Mouse (Mus musculus) lung, embryonic 15.5 days (tissue): ENCODE data around the gene Hist1h4j. TPM values are rescaled to one million over a fixed set of nuclear protein-coding genes. Genes with fewer than 3 reads are reported as not detected.
"Not testable (repeated sequence)": the region's sequence is repeated elsewhere in the genome, so short reads cannot be mapped to it uniquely, and the experiment has no call there.

ENCODE experiments used
- ATAC-seq: fragments of 200-750 bp; cut with Nextera tagmentation; 2 replicates; pipeline ENCODE4 v1.8.0; 2017; ENCODE audit warnings: moderate number of reproducible peaks, borderline replicate concordance; ENCODE audit not compliant: low FRiP score, low TSS enrichment; ENCODE audit errors: extremely low read depth
- H3K27ac ChIP-seq: fragments of 300-500 bp; sonication (generic); 2 replicates; pipeline ENCODE4 v1.5.1; 2015; ENCODE audit warnings: moderate library complexity, mild to moderate bottlenecking, inconsistent platforms
- H3K27me3 ChIP-seq: fragments of 300-500 bp; sonication (generic); 2 replicates; pipeline ENCODE4 v1.6.1; 2015; ENCODE audit warnings: inconsistent platforms
- H3K36me3 ChIP-seq: fragments of 300-500 bp; sonication (generic); 2 replicates; pipeline ENCODE4 v1.6.1; 2015; ENCODE audit warnings: inconsistent platforms
- H3K4me1 ChIP-seq: fragments of 300-500 bp; sonication (generic); 2 replicates; pipeline ENCODE4 v1.6.1; 2015; ENCODE audit warnings: inconsistent platforms
- H3K4me2 ChIP-seq: fragments of 300-500 bp; sonication (generic); 2 replicates; pipeline ENCODE4 v1.6.1; 2015; ENCODE audit warnings: inconsistent platforms, mild to moderate bottlenecking, moderate library complexity
- H3K4me3 ChIP-seq: fragments of 300-500 bp; sonication (generic); 2 replicates; pipeline ENCODE4 v1.5.1; 2015; ENCODE audit warnings: mild to moderate bottlenecking, inconsistent platforms
- H3K9ac ChIP-seq: fragments of 300-500 bp; sonication (generic); 2 replicates; pipeline ENCODE4 v1.6.1; 2015; ENCODE audit warnings: inconsistent platforms
- H3K9me3 ChIP-seq: fragments of 300-500 bp; sonication (generic); 2 replicates; pipeline ENCODE4 v1.6.1; 2016; ENCODE audit warnings: inconsistent platforms
- WGBS: fragments of 180-500 bp; shearing (Covaris S2); methylation state at CpG from one replicate; pipeline ENCODE4 v1.1.7; 2015; 5-methylcytosine and 5-hydroxymethylcytosine counted together
- polyA plus RNA-seq: library from polyadenylated mRNA; unstranded; fragments of >200 nt; fragmentation: Nextera tagmentation; extraction: Ambion mirVana; gene quantifications from 2 replicates; pipeline ENCODE4 v1.2.1, GENCODE M21; 2015

Gene Hist1h4j
- polyA plus RNA-seq, 1 experiment from 2014 or later = 3.1 TPM

GRCm38 (mm10) chr13:21717397-21718357 lies 17.2 kb upstream of the Hist1h4j start, which contains the start of gene Hist1h3h:
Gene Hist1h3h, plus strand, starts transcription at chr13:21717659.
- H3K4me2 ChIP-seq = peak within 1 kb of the TSS; percentile 63
- peak within 1 kb of the TSS; percentile 44 for H3K4me3 ChIP-seq
- H3K9me3 ChIP-seq, H3K36me3 ChIP-seq, H3K27me3 ChIP-seq: not testable (repeated sequence)
- H3K27ac ChIP-seq = peak within 1 kb of the TSS; percentile 89
- WGBS = under 1% methylated on average over 29 of the region's 56 CpGs
- ATAC-seq = peak; percentile 35; the same call in 1 of the 2 replicates
- peak within 1 kb of the TSS; percentile 55 for H3K9ac ChIP-seq
- peaks cover 29% of the 10 kb centered on the region for H3K4me1 ChIP-seq

GRCm38 (mm10) chr13:21718381-21719080 lies 16.3 kb upstream of the Hist1h4j start:
- WGBS = 43% methylated on average over 4 of the region's 4 CpGs
- Histone ChIP-seq H3K4me3 (peak overlapping the region; percentile 44), H3K36me3 (no peaks in the 10 kb centered on the region), H3K27me3 (no peaks in the 10 kb centered on the region), H3K9me3 (no peaks in the 10 kb centered on the region), H3K9ac (peak overlapping the region; percentile 55), H3K27ac (peak overlapping the region; percentile 89), H3K4me1 (peaks cover 33% of the 10 kb centered on the region), H3K4me2 (peak overlapping the region; percentile 63)
- ATAC-seq = no peak

- peak overlapping the region; percentile 95 for H3K27ac ChIP-seq
- peak overlapping the region; percentile 42 for H3K4me3 ChIP-seq
- H3K9me3 ChIP-seq, H3K36me3 ChIP-seq, H3K27me3 ChIP-seq: not testable (repeated sequence)
- H3K4me1 ChIP-seq = peaks cover 26% of the 10 kb centered on the region
- H3K4me2 ChIP-seq = peak overlapping the region; percentile 61
- ATAC-seq = peak; percentile 15; the same call in 1 of the 2 replicates
- peak overlapping the region; percentile 52 for H3K9ac ChIP-seq
- 2% methylated on average over 24 of the region's 44 CpGs for WGBS
Measured at GRCm38 (mm10) chr13:21721107-21721756, 13.6 kb upstream of the Hist1h4j start.

DNA sequence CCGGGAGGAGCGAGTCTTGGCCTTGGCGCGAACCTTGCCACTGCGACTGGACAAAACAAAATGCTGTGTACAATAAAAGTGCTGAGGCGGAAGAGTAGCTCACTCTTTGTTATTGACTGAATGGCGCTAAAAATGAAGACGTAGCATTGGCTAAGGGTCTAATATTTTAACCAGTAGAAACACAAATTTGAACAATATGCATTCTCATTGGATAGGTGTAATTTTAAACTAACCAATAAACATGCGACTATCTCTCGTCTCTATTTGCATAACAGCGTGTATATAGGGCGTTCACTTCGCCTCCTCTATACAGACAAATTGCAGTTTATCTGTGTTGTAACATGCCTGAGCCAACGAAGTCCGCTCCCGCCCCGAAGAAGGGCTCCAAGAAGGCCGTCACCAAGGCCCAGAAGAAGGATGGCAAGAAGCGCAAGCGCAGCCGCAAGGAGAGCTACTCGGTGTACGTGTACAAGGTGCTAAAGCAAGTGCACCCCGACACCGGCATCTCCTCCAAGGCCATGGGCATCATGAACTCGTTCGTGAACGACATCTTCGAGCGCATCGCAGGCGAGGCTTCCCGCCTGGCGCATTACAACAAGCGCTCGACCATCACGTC lies 13.0 kb upstream of the Hist1h4j start, which contains the start of gene Hist1h2bm:
TSS of gene Hist1h2bm (plus strand) at position 288 of the 616 bp plus-strand sequence.
- not testable (repeated sequence) for H3K9me3 ChIP-seq, H3K27me3 ChIP-seq, H3K36me3 ChIP-seq
- Histone ChIP-seq H3K4me2 (peak within 1 kb of the TSS; percentile 61), H3K27ac (peak within 1 kb of the TSS; percentile 95), H3K4me1 (peaks cover 26% of the 10 kb centered on the region), H3K4me3 (peak within 1 kb of the TSS; percentile 42), H3K9ac (peak within 1 kb of the TSS; percentile 52)
- ATAC-seq = peak; percentile 97
- WGBS = under 1% methylated on average over 37 of the region's 37 CpGs

GRCm38 (mm10) chr13:21722373-21722925 lies 12.4 kb upstream of the Hist1h4j start:
- Histone ChIP-seq H3K4me3 (peak overlapping the region; percentile 31), H3K27ac (peak overlapping the region; percentile 95), H3K4me1 (peaks cover 26% of the 10 kb centered on the region), H3K9me3 (no peaks in the 10 kb centered on the region), H3K4me2 (peak overlapping the region; percentile 61), H3K9ac (peak overlapping the region; percentile 40), H3K27me3 (no peaks in the 10 kb centered on the region), H3K36me3 (no peaks in the 10 kb centered on the region)
- 2% methylated on average over 11 of the region's 11 CpGs for WGBS
- peak; percentile 31; the same call in 1 of the 2 replicates for ATAC-seq

GRCm38 (mm10) chr13:21722993-21723836 lies 11.6 kb upstream of the Hist1h4j start:
- ATAC-seq = no peak
- no peaks in the 10 kb centered on the region for H3K27me3 ChIP-seq
- H3K4me1 ChIP-seq = peaks cover 24% of the 10 kb centered on the region
- peak overlapping the region; percentile 61 for H3K4me2 ChIP-seq
- H3K9ac ChIP-seq = 0 out of 2 replicates have a peak overlapping the region, but pooled peaks have one; percentile 40
- H3K4me3 ChIP-seq = peak overlapping the region; percentile 31; the same call in 1 of the 2 replicates
- WGBS = 37% methylated on average over 5 of the region's 5 CpGs
- H3K9me3 ChIP-seq = no peaks in the 10 kb centered on the region
- H3K27ac ChIP-seq = peak overlapping the region; percentile 95
- H3K36me3 ChIP-seq = no peaks in the 10 kb centered on the region

DNA sequence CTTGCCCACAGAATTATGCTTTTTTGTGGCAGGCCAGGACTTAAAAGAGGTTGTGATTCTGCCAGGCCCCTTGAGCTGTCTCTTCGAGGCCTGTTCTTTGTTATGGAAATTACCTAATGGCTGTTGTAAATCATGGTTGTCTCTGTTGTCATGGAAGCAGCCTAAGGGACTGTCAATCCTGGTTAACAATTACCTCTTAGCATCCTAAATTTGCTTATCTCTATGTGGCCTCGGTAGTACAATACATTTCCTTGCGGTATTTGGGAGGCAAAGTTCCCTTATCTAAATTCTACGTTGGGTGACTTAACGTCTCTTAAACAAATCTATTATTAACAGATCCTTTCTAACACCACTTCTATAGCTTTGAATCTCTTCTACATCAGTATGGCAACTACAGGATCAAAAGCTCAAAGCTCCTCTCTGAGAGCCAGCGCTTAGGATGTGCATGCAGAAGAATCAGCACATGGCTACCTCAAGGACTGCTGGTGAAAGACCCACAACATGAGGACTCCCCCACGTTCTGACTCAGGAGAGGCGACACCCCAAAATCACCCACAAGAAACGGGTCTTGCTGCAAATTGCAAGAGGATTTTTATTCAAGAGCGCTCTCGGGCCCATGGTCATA lies 6.8 kb upstream of the Hist1h4j start:
- ATAC-seq = no peak
- Histone ChIP-seq H3K4me3 (no peak overlapping the region), H3K27ac (no peak overlapping the region), H3K27me3 (no peaks in the 10 kb centered on the region), H3K4me2 (no peak overlapping the region), H3K36me3 (no peaks in the 10 kb centered on the region), H3K9me3 (no peaks in the 10 kb centered on the region), H3K4me1 (0 out of 2 replicates have a peak, but pooled peaks cover under 1% of the 10 kb centered on the region), H3K9ac (no peak overlapping the region)
- WGBS = 43% methylated on average over 11 of the region's 11 CpGs

DNA sequence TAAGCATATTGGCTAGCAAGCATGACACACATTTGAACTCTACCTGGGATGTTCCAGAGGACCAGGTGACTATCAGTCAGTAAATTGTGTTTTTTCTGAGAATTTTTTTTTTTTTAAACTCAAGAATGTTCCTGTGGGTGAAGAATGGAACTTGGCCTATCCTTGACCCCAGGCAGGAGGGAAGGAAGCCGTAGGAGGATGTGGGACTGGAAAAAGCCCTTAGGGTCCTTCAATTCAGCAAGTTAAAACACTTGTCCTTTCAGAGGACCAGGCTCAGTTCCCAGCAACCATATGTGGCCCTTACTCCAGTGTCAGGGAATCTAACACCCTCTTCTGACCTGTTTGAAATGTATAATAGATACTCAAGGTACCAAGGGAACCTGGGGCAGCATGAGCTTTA lies 5.3 kb upstream of the Hist1h4j start:
- Histone ChIP-seq H3K4me2 (no peak overlapping the region), H3K4me1 (no peaks in the 10 kb centered on the region), H3K27ac (no peak overlapping the region), H3K36me3 (no peaks in the 10 kb centered on the region), H3K9me3 (no peaks in the 10 kb centered on the region), H3K9ac (no peak overlapping the region), H3K4me3 (no peak overlapping the region), H3K27me3 (no peaks in the 10 kb centered on the region)
- 50% methylated on average over 1 of the region's 1 CpGs for WGBS
- no peak for ATAC-seq

- no peaks in the 10 kb centered on the region for H3K27me3 ChIP-seq
- H3K9ac ChIP-seq = no peak overlapping the region
- WGBS = 72% methylated on average over 5 of the region's 5 CpGs
- no peaks in the 10 kb centered on the region for H3K36me3 ChIP-seq
- ATAC-seq = no peak
- peaks cover 9% of the 10 kb centered on the region; the same call in 1 of the 2 replicates for H3K4me1 ChIP-seq
- no peaks in the 10 kb centered on the region for H3K9me3 ChIP-seq
- H3K4me3 ChIP-seq = no peak overlapping the region
- no peak overlapping the region for H3K4me2 ChIP-seq
- peak overlapping the region; percentile 98 for H3K27ac ChIP-seq
Measured at GRCm38 (mm10) chr13:21733466-21733865, 1.4 kb upstream of the Hist1h4j start.
